Mouse (Mus musculus) heart, postnatal 4 days (tissue): ENCODE data around the gene 6430571L13Rik. TPM values are rescaled to one million over a fixed set of nuclear protein-coding genes. Genes with fewer than 3 reads are reported as not detected.

Experiments used
- DNase-seq: peaks from one replicate; pipeline ENCODE4 v3.0.0; 2021
- total RNA-seq, 2 experiments: library from RNA; stranded (reverse); gene quantifications; 2 replicates each; pipeline ENCODE4 v1.2.3; 2021

6430571L13Rik gene
- total RNA-seq, 2 experiments from 2014 or later: 4.6 to 5.8 TPM

GRCm38 (mm10) chr9:107340911-107341645 is 676 bp downstream of the 6430571L13Rik start:
- no peak for DNase-seq

DNA sequence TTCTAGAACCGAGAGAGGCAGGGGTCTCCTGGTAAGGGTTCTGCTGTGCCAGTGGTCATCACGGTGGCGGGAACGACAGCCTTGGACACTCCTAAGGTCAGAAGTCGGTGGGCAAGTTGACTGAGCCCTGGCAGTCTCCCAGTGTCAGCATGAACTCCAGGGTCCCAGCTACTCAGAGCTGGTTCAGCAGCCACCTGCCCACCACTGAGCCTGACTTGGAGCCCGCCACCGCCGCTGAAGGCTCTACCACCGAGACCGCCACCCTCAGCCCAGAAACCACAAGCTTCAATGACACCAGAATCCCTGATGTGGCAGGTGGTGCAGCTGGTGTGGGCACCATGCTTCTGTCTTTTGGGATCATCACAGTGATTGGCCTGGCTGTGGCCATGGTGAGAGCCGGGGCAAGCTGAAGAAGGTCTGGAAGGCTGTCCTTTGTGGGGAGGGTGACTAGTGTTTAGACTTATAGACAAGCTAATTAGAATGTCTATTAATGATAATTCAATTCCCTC is 1.9 kb downstream of the 6430571L13Rik start:
- no peak for DNase-seq

- peak; percentile 62 for DNase-seq
Observed at GRCm38 (mm10) chr9:107343146-107343943, 2.9 kb downstream of the 6430571L13Rik start.

GRCm38 (mm10) chr9:107344027-107344426 is 3.6 kb downstream of the 6430571L13Rik start:
- DNase-seq: no peak

DNA sequence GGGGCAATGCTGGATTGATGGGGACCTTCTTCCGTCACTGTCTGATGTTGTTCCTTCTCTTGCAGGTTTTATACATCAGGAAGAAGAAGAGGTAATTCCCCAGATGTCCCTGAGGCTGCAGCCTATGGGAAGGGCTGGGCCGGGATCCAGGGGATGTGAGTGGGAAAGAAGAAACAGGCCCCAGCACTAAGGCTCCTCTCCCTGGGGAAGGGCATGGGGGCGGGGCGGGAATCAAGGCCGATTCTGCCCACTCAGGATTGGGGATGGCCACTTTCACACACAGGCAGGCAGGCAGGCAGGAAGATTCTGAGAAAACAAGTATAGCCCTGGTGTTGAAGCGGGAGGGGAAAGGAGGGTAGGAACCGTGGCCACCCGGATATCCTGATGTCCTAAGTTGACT is 5.7 kb downstream of the 6430571L13Rik start:
- DNase-seq: no peak

GRCm38 (mm10) chr9:107347586-107348183 is 7.3 kb downstream of the 6430571L13Rik start:
- DNase-seq: no peak

DNA sequence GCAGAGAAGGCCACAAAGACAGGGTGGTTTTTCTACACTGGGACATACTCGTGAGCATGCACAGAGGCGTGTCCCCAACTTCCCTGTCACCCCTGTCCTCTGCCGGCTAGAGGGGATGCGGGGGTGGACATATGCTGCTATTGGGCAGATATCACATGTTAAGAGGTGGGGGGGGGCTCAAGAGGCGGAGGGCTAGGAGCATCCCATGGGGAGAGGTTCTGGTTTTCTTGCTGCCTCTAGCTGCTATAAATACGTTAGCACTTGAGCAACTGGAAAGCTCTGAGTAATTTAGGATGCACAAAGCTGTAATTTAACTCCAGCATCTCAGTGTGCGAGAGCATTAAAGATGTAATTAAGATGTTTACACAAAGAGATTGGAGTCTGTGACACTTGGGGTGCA is 8.9 kb downstream of the 6430571L13Rik start:
- DNase-seq: no peak

GRCm38 (mm10) chr9:107354826-107355225 is 14.4 kb downstream of the 6430571L13Rik start:
- DNase-seq: no peak

DNA sequence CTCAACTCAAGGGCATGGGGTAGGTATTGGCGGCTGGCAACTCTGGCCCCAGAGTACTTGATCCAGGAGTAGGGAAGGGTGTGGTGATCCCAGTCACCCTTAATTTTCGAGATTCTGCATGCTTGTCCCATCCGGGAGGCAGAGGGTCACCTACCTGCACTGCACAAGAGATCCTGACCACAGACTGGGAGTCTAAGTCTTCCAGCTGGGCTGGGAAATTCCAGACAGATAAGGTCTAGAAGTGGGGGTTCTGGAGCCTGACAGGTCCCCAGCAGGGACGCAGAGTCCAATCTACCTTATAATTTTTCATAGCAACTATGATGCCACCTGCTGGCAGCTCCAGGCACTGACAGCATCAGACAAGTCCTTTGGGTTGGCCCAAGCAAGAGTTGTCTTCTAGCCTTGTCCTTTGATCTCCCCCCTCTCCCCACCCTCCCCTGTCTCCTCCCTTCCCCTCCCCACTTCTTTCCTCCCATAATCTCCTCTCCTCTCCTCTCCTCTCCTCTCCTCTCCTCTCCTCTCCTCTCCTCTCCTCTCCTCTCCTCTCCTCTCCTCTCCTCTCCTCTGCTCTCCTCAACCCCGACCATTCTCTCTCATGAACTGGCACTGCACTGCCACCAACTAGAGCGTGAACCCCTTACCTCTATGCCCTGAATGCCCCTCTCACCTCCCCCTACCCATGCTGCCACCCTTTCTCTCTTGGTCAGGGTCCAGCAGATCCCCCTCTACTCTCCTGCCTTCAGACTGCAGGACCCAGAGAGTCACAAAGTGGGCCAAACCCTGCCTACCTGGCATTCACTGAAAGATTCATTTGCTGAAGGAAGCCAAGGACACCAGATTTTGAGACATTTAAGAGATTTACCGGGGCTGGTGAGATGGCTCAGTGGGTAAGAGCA is 15.7 kb downstream of the 6430571L13Rik start:
- DNase-seq: peak; percentile 77

DNA sequence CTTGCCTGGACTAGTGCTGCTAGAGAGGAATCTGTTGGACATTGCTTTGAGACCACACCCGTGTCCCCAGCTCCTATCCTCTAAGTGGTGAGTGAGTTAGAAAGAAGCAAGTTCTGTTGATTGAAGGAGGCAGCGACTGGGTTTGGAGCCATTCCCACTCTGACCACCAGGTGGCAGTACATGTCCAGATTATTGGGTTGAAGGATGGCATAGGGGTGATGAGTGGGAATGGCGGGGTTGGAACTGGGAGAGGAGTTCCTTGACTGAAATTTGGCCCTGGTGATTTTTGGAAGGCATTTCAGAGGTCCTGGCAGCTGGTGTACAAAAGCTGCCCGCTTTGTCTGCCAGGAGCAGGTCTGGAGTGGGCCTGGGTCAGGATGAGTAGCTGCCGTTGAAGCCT is 17.2 kb downstream of the 6430571L13Rik start:
- DNase-seq: peak; percentile 90

DNA sequence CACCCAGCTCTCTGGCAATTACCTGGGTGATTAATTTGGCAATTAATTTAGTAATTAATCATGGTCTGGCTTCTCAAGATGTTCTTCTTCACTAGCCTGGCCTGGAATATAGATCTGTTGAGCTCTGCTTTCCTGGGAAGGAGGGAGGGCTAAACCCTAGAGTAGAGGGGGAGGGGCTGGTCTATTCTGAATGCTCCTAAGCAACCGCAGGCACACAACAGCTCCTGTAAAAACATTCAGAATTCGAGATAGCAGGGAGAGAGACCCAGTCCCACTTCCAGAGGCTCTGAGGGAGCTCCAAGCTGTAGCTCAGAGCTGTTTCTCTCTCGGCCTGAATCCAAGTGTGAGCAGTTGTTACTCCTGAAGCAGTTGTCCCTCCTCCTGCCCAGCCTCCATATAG is 20.6 kb downstream of the 6430571L13Rik start:
- DNase-seq: no peak

- DNase-seq: peak; percentile 74
Observed at GRCm38 (mm10) chr9:107366644-107367043, 26.2 kb downstream of the 6430571L13Rik start.

- no peak for DNase-seq
Observed at GRCm38 (mm10) chr9:107368302-107368701, 27.9 kb downstream of the 6430571L13Rik start.

DNA sequence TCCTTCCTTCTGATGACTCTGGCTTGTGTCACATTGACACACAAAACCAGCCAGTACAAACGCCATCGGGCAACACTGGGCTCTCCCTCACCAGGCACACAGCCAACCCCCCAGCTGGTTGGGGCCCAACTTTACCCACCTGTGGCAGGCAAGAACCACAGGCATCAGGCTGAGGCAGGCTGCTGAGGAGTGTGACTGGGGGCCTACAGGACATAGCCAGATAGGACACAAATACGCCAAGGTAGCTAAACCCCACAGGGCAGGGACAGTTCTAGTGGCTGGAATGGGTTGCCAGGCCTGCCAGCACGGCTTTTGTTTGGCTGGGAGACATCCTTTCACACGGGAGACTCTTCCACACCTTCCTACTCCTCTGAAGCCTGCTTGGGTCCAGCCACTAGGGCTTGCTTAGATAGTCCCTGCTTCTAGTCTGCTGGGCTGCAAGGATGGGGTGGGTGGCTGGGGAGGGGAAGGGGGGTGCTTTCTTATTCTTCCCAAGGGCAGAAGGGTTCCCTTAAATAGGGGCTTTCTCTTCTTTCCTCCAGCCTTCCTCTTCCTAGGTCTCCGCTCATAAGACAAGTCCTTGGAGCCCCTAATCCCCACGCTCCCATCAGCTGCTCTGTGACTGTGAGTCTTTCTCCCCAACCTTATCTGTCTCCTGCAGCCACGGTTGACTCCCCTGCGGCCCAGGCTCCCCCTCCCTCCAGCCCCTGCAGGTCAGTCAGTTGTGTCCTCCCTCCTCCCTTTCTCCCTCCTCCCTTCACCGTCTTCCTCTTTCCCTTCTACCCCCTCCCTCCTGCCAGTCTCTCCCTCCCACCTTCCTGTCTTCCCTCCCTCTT is 29.1 kb downstream of the 6430571L13Rik start:
- no peak for DNase-seq

DNA sequence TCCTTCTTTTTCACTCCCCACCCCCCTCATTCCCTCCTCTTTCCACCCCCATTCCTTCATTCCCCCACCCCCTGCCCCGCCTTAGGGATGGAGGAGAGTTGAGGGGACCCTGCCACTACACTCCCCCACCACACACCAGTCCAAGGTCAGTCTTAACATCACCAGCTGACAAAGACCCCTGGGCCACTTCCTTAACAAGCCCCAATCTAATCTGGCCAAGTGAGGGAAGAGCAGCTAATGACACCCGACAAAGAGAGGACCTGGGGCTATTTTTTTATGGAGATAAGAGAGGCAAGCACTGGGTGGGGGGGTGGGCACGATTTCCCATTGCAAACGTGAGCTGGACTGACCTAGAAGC is 29.7 kb downstream of the 6430571L13Rik start:
- no peak for DNase-seq

GRCm38 (mm10) chr9:107372441-107372840 is 32.0 kb downstream of the 6430571L13Rik start:
- DNase-seq: no peak

DNA sequence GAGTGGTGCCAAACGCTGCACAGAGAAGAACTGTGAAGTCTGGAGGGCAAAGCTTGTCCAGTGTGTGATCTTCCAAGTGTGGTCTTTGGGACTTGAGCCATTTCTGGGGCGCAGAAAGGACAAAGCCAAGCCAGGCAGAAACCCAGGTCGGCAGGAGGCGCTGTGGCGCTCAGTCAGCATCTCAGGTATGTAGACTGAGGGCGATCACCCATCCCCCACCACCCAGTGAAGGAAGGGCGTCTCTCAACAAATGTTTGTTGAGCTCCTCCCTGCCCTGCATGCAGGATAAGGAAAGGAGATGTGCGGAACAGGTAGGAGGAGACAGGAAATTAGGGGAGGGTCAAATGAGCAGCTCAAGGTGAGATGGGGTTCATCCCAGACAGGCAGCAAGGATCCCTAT is 34.2 kb downstream of the 6430571L13Rik start:
- peak; percentile 25 for DNase-seq

- no peak for DNase-seq
Observed at GRCm38 (mm10) chr9:107375451-107375850, 35.0 kb downstream of the 6430571L13Rik start.

DNA sequence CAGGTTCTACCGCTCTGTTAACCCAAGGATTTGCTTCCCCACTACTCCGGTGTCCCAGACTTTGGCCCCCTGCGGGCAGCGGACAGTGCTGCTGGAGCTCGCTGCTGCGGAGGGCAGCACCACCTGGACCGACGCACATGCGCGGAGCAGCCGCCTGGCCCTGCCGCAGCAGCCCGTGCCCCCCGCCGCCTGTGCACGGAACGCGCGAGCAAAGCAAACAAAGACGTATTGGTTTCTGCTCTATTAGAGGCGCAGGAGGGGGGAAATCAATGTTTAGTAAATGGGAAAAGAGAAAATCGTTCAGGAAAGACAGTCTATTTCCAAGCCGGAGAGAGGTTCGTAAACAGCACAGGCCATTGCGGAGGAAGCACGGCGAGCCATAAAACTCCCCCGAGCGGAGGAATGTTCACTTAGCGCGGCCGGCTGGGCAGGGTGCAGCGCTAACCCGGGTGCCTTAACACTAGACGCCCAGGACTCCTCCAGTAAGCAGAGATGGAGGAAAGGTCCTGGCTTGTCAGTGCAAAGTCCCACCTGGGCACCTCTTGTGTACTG is 37.6 kb downstream of the 6430571L13Rik start:
- no peak for DNase-seq

GRCm38 (mm10) chr9:107381723-107382122 is 41.3 kb downstream of the 6430571L13Rik start:
- DNase-seq: peak; percentile 72

- DNase-seq: no peak
Observed at GRCm38 (mm10) chr9:107384396-107384795, 44.0 kb downstream of the 6430571L13Rik start.
